Mouse (Mus musculus) hindbrain, postnatal 0 days (tissue): ENCODE measurements at regions not wholly inside any gene's neighbourhood (a gene's known extent, or its start where the extent isn't known, plus 50 kb on each side); places are given as distances from the start of the nearest gene placed in this dataset.

Experiments used
- ATAC-seq: fragments of 200-750 bp; cut with Nextera tagmentation; 2 replicates; pipeline ENCODE4 v1.8.0; 2017; ENCODE audit warnings: mild to moderate bottlenecking, moderate TSS enrichment, moderate library complexity
- DNase-seq: peaks from one replicate; pipeline ENCODE4 v3.0.0-alpha.2; 2015; ENCODE audit warnings: low spot score
- H3K27ac ChIP-seq: fragments of 300-500 bp; sonication (generic); 2 replicates; pipeline ENCODE4 v1.5.1; 2014; ENCODE audit warnings: mild to moderate bottlenecking
- H3K27me3 ChIP-seq: fragments of 300-500 bp; sonication (generic); 2 replicates; pipeline ENCODE4 v1.6.1; 2014; ENCODE audit warnings: low read length, mixed read lengths; ENCODE audit not compliant: insufficient read depth
- H3K36me3 ChIP-seq: fragments of 300-500 bp; sonication (generic); 2 replicates; pipeline ENCODE4 v1.6.1; 2014; ENCODE audit warnings: low read length, mixed read lengths; ENCODE audit not compliant: insufficient read depth
- H3K4me1 ChIP-seq: fragments of 300-500 bp; sonication (generic); 2 replicates; pipeline ENCODE4 v1.6.1; 2014; ENCODE audit warnings: antibody characterized with exemption, low read length, mixed read lengths; ENCODE audit not compliant: insufficient read depth
- H3K4me2 ChIP-seq: fragments of 300-500 bp; sonication (generic); 2 replicates; pipeline ENCODE4 v1.6.1; 2014; ENCODE audit warnings: low read depth, mild to moderate bottlenecking, low read length, moderate library complexity, mixed read lengths
- H3K4me3 ChIP-seq: fragments of 300-500 bp; sonication (generic); 2 replicates; pipeline ENCODE4 v1.5.1; 2014; ENCODE audit warnings: low read length
- H3K9ac ChIP-seq: fragments of 300-500 bp; sonication (generic); replicated peaks from 2 replicates; pipeline ENCODE4 v1.6.1; 2014; ENCODE audit warnings: mild to moderate bottlenecking, low read length, moderate library complexity, mixed read lengths
- H3K9me3 ChIP-seq: fragments of 300-500 bp; sonication (generic); 2 replicates; pipeline ENCODE4 v1.6.1; 2016; ENCODE audit warnings: low read length, mixed read lengths
- CTCF ChIP-seq: IDR thresholded peaks from 2 replicates; pipeline ENCODE4 v1.5.1; 2016; ENCODE audit warnings: antibody characterized with exemption, control low read depth, low read depth
- whole genome bisulfite sequencing: fragments of 180-500 bp; shearing (Covaris S2); extraction: QIAGEN DNeasy Blood & Tissue Kit; methylation state at CpG from one replicate; pipeline ENCODE4 v1.1.7; 2014; 5-methylcytosine and 5-hydroxymethylcytosine counted together

DNA sequence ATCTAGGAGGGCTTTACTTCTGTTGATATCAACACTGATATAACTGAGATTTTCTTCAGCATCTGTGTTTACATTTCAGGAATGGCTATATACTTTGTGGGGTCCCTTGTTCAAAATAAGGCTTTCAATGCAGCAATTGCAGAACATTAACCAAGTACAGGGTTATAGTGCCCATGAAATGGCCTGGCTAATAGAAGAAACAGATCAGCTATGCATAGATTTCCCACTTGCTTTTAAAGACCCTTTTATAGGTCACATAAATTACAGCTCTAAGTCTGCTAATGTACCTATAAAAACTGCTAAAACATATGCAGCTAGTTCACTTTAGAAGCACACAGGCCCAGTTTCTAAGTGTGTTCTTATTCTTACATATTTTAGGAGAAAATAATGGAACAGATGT, 472.1 kb downstream of the Nup35 start:
- ATAC-seq, result no peak
- no peak for DNase-seq
- H3K4me1 ChIP-seq, result no peaks in the 10 kb centered on the region
- no peak for TF ChIP-seq CTCF
- no peaks in the 10 kb centered on the region for H3K36me3 ChIP-seq
- no peaks in the 10 kb centered on the region for H3K27me3 ChIP-seq
- no peak overlapping the region for H3K27ac ChIP-seq
- H3K4me3 ChIP-seq, result no peak overlapping the region
- H3K4me2 ChIP-seq, result no peak overlapping the region
- no peaks in the 10 kb centered on the region for H3K9me3 ChIP-seq
- no peak overlapping the region for H3K9ac ChIP-seq

DNA sequence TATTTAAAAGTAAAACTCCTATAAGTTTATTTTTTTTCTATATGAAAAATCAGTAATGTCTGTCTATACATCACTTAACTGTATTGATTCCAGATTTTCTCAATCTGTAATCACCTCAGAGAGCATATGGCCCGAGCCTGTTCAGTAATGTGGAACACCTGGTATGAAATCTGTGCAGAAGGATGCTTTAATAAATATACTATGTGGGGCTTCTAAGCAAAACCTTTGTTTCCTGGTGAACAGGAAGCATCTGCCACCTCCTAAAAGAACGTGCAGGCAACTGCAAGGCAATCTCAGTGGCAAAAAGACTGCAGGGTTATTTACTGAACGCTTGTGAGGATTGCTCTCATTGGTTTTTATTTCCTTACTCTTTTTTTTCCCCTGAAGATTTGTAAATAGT, 488.8 kb downstream of the Nup35 start:
- DNase-seq (no peak), ATAC-seq (no peak)
- Histone ChIP-seq H3K27me3 (no peaks in the 10 kb centered on the region), H3K36me3 (no peaks in the 10 kb centered on the region), H3K4me3 (no peak overlapping the region), H3K27ac (no peak overlapping the region), H3K9me3 (no peaks in the 10 kb centered on the region), H3K4me1 (no peaks in the 10 kb centered on the region), H3K9ac (no peak overlapping the region), H3K4me2 (no peak overlapping the region)
- 55% methylated on average over 3 of the region's 3 CpGs for WGBS
- no peak for TF ChIP-seq CTCF

- H3K4me1 ChIP-seq, result no peaks in the 10 kb centered on the region
- TF ChIP-seq CTCF, result no peak
- no peaks in the 10 kb centered on the region for H3K27me3 ChIP-seq
- no peaks in the 10 kb centered on the region for H3K36me3 ChIP-seq
- ATAC-seq, result no peak
- no peak for DNase-seq
- no peaks in the 10 kb centered on the region for H3K9me3 ChIP-seq
- H3K4me3 ChIP-seq, result no peak overlapping the region
- H3K9ac ChIP-seq, result no peak overlapping the region
- WGBS, result 91% methylated on average over 2 of the region's 2 CpGs
- H3K27ac ChIP-seq, result no peak overlapping the region
- H3K4me2 ChIP-seq, result no peak overlapping the region
Measured at GRCm38 (mm10) chr2:81118757-81119156, 501.7 kb downstream of the Nup35 start.

- no peak for ATAC-seq
- no peaks in the 10 kb centered on the region for H3K27me3 ChIP-seq
- H3K9ac ChIP-seq, result no peak overlapping the region
- no peak for DNase-seq
- H3K4me1 ChIP-seq, result no peaks in the 10 kb centered on the region
- WGBS, result 73% methylated on average over 2 of the region's 2 CpGs
- no peak overlapping the region for H3K27ac ChIP-seq
- H3K4me3 ChIP-seq, result no peak overlapping the region
- H3K4me2 ChIP-seq, result no peak overlapping the region
- H3K36me3 ChIP-seq, result no peaks in the 10 kb centered on the region
- no peak for TF ChIP-seq CTCF
- no peaks in the 10 kb centered on the region for H3K9me3 ChIP-seq
Measured at GRCm38 (mm10) chr2:81120460-81121051, 503.5 kb downstream of the Nup35 start.

- Histone ChIP-seq H3K27ac (no peak overlapping the region), H3K9ac (no peak overlapping the region), H3K36me3 (no peaks in the 10 kb centered on the region), H3K4me1 (no peaks in the 10 kb centered on the region), H3K4me3 (no peak overlapping the region), H3K27me3 (no peaks in the 10 kb centered on the region), H3K9me3 (no peaks in the 10 kb centered on the region), H3K4me2 (no peak overlapping the region)
- TF ChIP-seq CTCF, result no peak
- no peak for DNase-seq
- 92% methylated on average over 2 of the region's 2 CpGs for WGBS
- no peak for ATAC-seq
Measured at GRCm38 (mm10) chr2:81136473-81137082, 519.5 kb downstream of the Nup35 start.

GRCm38 (mm10) chr2:81143600-81143999, 526.6 kb downstream of the Nup35 start:
- Histone ChIP-seq H3K4me1 (no peaks in the 10 kb centered on the region), H3K4me2 (no peak overlapping the region), H3K27ac (no peak overlapping the region), H3K9ac (no peak overlapping the region), H3K27me3 (no peaks in the 10 kb centered on the region), H3K36me3 (no peaks in the 10 kb centered on the region), H3K4me3 (no peak overlapping the region), H3K9me3 (no peaks in the 10 kb centered on the region)
- WGBS, result 31% methylated on average over 4 of the region's 4 CpGs
- peak; percentile 16 for DNase-seq
- TF ChIP-seq CTCF, result no peak
- ATAC-seq, result 0 out of 2 replicates have a peak, but pooled peaks have one; percentile 29

DNA sequence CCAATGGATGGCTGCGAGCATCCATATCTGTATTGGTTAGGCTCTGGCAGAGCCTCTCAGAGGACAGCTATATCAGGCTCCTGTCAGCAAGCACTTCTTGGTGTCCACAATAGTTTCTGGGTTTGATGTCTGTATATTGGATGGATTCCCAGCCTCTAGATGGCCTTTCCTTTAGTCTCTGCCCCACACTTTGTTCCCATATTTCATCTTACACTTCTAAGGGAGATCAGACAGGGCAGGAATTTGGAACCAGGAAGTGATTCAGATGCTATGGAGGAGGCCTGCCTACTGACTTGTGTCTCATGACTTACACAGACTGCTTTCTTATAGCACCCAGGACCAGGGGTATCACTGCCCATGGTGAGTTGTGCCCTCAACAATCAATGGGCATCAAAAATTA, 529.4 kb downstream of the Nup35 start:
- Histone ChIP-seq H3K36me3 (no peaks in the 10 kb centered on the region), H3K9me3 (no peaks in the 10 kb centered on the region), H3K9ac (no peak overlapping the region), H3K27me3 (no peaks in the 10 kb centered on the region), H3K27ac (no peak overlapping the region), H3K4me2 (no peak overlapping the region), H3K4me3 (no peak overlapping the region), H3K4me1 (no peaks in the 10 kb centered on the region)
- ATAC-seq (no peak), DNase-seq (no peak)
- WGBS, result 96% methylated on average over 1 of the region's 1 CpGs
- no peak for TF ChIP-seq CTCF
